In genomic region chr4:117304239-117305025, GRCm38 (mm10) we compare ENCODE assay signal across 7 mouse cellular contexts. TPM values are rescaled to one million over a fixed set of nuclear protein-coding genes. Genes with fewer than 3 reads are reported as not detected.
A peak's percentile ranks its signal among the peaks of the same experiment; 100 is the strongest.
DNase-seq lines count a peak whose midpoint lies in the region; ATAC-seq and TF ChIP-seq lines count a peak whose summit lies in the region.

No protein-coding gene starts in this region.

- peak overlapping the region; percentile 59 for H3K9ac ChIP-seq in forebrain, embryonic 14.5 days (ENCODE audit: low read length)
- no peak overlapping the region for H3K9ac ChIP-seq in liver, embryonic 14.5 days (replicated peaks)
- H3K9ac ChIP-seq in stomach, postnatal 0 days (ENCODE audit: low read length): peak overlapping the region; percentile 47

- no peak overlapping the region for H3K27ac ChIP-seq in forebrain, embryonic 14.5 days (ENCODE audit: low read depth, low read length)
- H3K27ac ChIP-seq in liver, embryonic 14.5 days: no peak overlapping the region
- H3K27ac ChIP-seq in stomach, postnatal 0 days (replicated peaks): no peak overlapping the region

- peaks cover 83% of the 10 kb centered on the region for H3K27me3 ChIP-seq in megakaryocyte, embryonic 14.5 days (replicated peaks)
- peaks cover 44% of the 10 kb centered on the region for H3K27me3 ChIP-seq in forebrain, embryonic 14.5 days (replicated peaks; ENCODE audit: control insufficient read depth, insufficient read depth, low read length)
- H3K27me3 ChIP-seq in liver, embryonic 14.5 days (ENCODE audit: control insufficient read depth, insufficient read depth, low read length): peaks cover 50% of the 10 kb centered on the region
- H3K27me3 ChIP-seq in stomach, postnatal 0 days (ENCODE audit: control insufficient read depth, insufficient read depth, low read length): peaks cover 4% of the 10 kb centered on the region; the same call in 1 of the 2 replicates

- H3K36me3 ChIP-seq in megakaryocyte, embryonic 14.5 days (replicated peaks; ENCODE audit: low read length): no peaks in the 10 kb centered on the region
- H3K36me3 ChIP-seq in forebrain, embryonic 14.5 days (ENCODE audit: control insufficient read depth, insufficient read depth, low read length): no peaks in the 10 kb centered on the region
- no peaks in the 10 kb centered on the region for H3K36me3 ChIP-seq in liver, embryonic 14.5 days (replicated peaks; ENCODE audit: control insufficient read depth, insufficient read depth, low read depth)
- no peaks in the 10 kb centered on the region for H3K36me3 ChIP-seq in stomach, postnatal 0 days (ENCODE audit: control insufficient read depth, insufficient read depth, low read length)

- no peak for TF ChIP-seq CTCF in liver, embryonic 14.5 days (IDR thresholded peaks at IDR 0.05; ENCODE audit: low read depth)
- TF ChIP-seq CTCF in stomach, postnatal 0 days (IDR thresholded peaks at IDR 0.05; ENCODE audit: low read depth): no peak

- ATAC-seq in megakaryocyte, adult 5-6 weeks (ENCODE audit: poor library complexity, severe bottlenecking): no peak
- peak; percentile 42 for ATAC-seq in forebrain, embryonic 14.5 days
- ATAC-seq in liver, embryonic 14.5 days (ENCODE audit: insufficient read depth): no peak
- ATAC-seq in stomach, postnatal 0 days (ENCODE audit: low FRiP score, low TSS enrichment): no peak

- no peak for TF ChIP-seq EP300 in liver, embryonic 14.5 days (IDR thresholded peaks at IDR 0.05; ENCODE audit: low read depth)
- TF ChIP-seq EP300 in stomach, postnatal 0 days (optimal IDR thresholded peaks at IDR 0.05): no peak

- DNase-seq in forebrain, embryonic 14.5 days (ENCODE audit: low spot score): peak; percentile 37
- no peak for DNase-seq in liver, embryonic 14.5 days (ENCODE audit: low read depth in 3 of 3, low spot score in 3 of 3)
- DNase-seq in stomach, postnatal 0 days (ENCODE audit: low spot score): no peak
- DNase-seq in layer of hippocampus, postnatal 14 days (ENCODE audit: low spot score in 2 of 2): no peak
- no peak for DNase-seq in layer of hippocampus, adult 9-11 months

- peak overlapping the region; percentile 74 for H3K4me2 ChIP-seq in forebrain, embryonic 14.5 days (ENCODE audit: low read length)
- peak overlapping the region; percentile 55 for H3K4me2 ChIP-seq in liver, embryonic 14.5 days (ENCODE audit: low read depth)
- peak overlapping the region; percentile 82 for H3K4me2 ChIP-seq in stomach, postnatal 0 days (replicated peaks; ENCODE audit: low read depth)

- H3K4me1 ChIP-seq in megakaryocyte, embryonic 14.5 days: peaks cover 18% of the 10 kb centered on the region
- H3K4me1 ChIP-seq in forebrain, embryonic 14.5 days (ENCODE audit: control insufficient read depth, insufficient read depth, low read length): peaks cover 8% of the 10 kb centered on the region
- H3K4me1 ChIP-seq in liver, embryonic 14.5 days (replicated peaks; ENCODE audit: control insufficient read depth in 2 of 2, insufficient read depth in 2 of 2, low read length in 1 of 2): no peaks in the 10 kb centered on the region
- peaks cover 6% of the 10 kb centered on the region; the same call in 1 of the 2 replicates for H3K4me1 ChIP-seq in stomach, postnatal 0 days (replicated peaks; ENCODE audit: control insufficient read depth, insufficient read depth)

- peaks cover 6% of the 10 kb centered on the region; the same call in 1 of the 2 replicates for H3K9me3 ChIP-seq in megakaryocyte, embryonic 14.5 days
- no peaks in the 10 kb centered on the region for H3K9me3 ChIP-seq in forebrain, embryonic 14.5 days (replicated peaks; ENCODE audit: control insufficient read depth, low read length)
- no peaks in the 10 kb centered on the region; the same call in 1 of the 2 replicates for H3K9me3 ChIP-seq in liver, embryonic 14.5 days (ENCODE audit: control insufficient read depth, low read length)
- H3K9me3 ChIP-seq in stomach, postnatal 0 days (ENCODE audit: control insufficient read depth, low read length): no peaks in the 10 kb centered on the region

- 3% methylated on average over 54 of the region's 54 CpGs for WGBS in forebrain, embryonic 14.5 days
- 15% methylated on average over 54 of the region's 54 CpGs for WGBS in liver, embryonic 14.5 days (ENCODE audit: insufficient replicate concordance)
- WGBS in stomach, postnatal 0 days: 5% methylated on average over 53 of the region's 54 CpGs

- H3K4me3 ChIP-seq in megakaryocyte, embryonic 14.5 days (replicated peaks): peak overlapping the region; percentile 86
- peak overlapping the region; percentile 34 for H3K4me3 ChIP-seq in forebrain, embryonic 14.5 days (ENCODE audit: low read depth, low read length)
- peak overlapping the region; percentile 38 to 42 for H3K4me3 ChIP-seq in liver, embryonic 14.5 days (ENCODE audit: insufficient read depth in 1 of 2, low read depth in 2 of 2, low read length in 2 of 2)
- peak overlapping the region; percentile 41 for H3K4me3 ChIP-seq in stomach, postnatal 0 days (ENCODE audit: low read depth, low read length)

RNA-seq across cellular contexts. Expression of gene Armh1, which starts 52.5 kb away (rescaled TPM):
- not detected in 2 replicates for polyA plus RNA-seq in megakaryocyte, embryonic 14.5 days (2012; ENCODE audit: insufficient read depth, low replicate concordance)
- total RNA-seq in megakaryocyte, adult 5-6 weeks (2015): 0.36 TPM in 1 of 2 replicates, not detected in the other
- not detected in 2 replicates for total RNA-seq in megakaryocyte, adult 5-6 weeks (2017)
- polyA plus RNA-seq in forebrain, embryonic 14.5 days (2014; fragmentation: Nextera tagmentation; extraction: Ambion mirVana): 0.62 and 0.81 TPM in 2 replicates
- polyA plus RNA-seq in liver, embryonic 14.5 days (2012; rRNA removed): 0.08 TPM in 1 of 2 replicates, not detected in the other
- not detected in 2 replicates for polyA plus RNA-seq in liver, embryonic 14.5 days (2014; fragmentation: Nextera tagmentation; extraction: Ambion mirVana)
- polyA plus RNA-seq in stomach, postnatal 0 days (2015; fragmentation: Nextera tagmentation; extraction: Ambion mirVana): 0.16 and 0.24 TPM in 2 replicates
- total RNA-seq in layer of hippocampus, postnatal 14 days (2021): 1 to 10 TPM; 1.1 to 1.4 TPM

RNA-seq across cellular contexts. Expression of gene Tmem53, which starts 52.7 kb away (rescaled TPM):
- 0.53 TPM in 1 of 2 replicates, not detected in the other for polyA plus RNA-seq in megakaryocyte, embryonic 14.5 days (2012; ENCODE audit: insufficient read depth, low replicate concordance)
- 0.36 and 1.5 TPM in 2 replicates for total RNA-seq in megakaryocyte, adult 5-6 weeks (2015)
- total RNA-seq in megakaryocyte, adult 5-6 weeks (2017): 0.33 and 1.1 TPM in 2 replicates
- polyA plus RNA-seq in forebrain, embryonic 14.5 days (2014; fragmentation: Nextera tagmentation; extraction: Ambion mirVana): 7.2 and 8.0 TPM in 2 replicates
- 2.4 and 3.1 TPM in 2 replicates for polyA plus RNA-seq in liver, embryonic 14.5 days (2012; rRNA removed)
- polyA plus RNA-seq in liver, embryonic 14.5 days (2014; fragmentation: Nextera tagmentation; extraction: Ambion mirVana): 6.7 and 7.6 TPM in 2 replicates
- 12.9 and 16.3 TPM in 2 replicates for polyA plus RNA-seq in stomach, postnatal 0 days (2015; fragmentation: Nextera tagmentation; extraction: Ambion mirVana)
- 1 to 10 TPM; 3.5 to 5.1 TPM for total RNA-seq in layer of hippocampus, postnatal 14 days (2021)

Comparison
In these comparisons a context has a peak if more than half of its experiments do, and no peak if none do; other contexts are left out.
1. H3K4me3 ChIP-seq: peak in every context shown above with its lines; median percentile 86 in megakaryocyte, embryonic 14.5 days; 41 in stomach, postnatal 0 days; 40 in liver, embryonic 14.5 days; 34 in forebrain, embryonic 14.5 days.